Comparison of ENCODE assay signal across 16 mouse cellular contexts in the genomic region with DNA sequence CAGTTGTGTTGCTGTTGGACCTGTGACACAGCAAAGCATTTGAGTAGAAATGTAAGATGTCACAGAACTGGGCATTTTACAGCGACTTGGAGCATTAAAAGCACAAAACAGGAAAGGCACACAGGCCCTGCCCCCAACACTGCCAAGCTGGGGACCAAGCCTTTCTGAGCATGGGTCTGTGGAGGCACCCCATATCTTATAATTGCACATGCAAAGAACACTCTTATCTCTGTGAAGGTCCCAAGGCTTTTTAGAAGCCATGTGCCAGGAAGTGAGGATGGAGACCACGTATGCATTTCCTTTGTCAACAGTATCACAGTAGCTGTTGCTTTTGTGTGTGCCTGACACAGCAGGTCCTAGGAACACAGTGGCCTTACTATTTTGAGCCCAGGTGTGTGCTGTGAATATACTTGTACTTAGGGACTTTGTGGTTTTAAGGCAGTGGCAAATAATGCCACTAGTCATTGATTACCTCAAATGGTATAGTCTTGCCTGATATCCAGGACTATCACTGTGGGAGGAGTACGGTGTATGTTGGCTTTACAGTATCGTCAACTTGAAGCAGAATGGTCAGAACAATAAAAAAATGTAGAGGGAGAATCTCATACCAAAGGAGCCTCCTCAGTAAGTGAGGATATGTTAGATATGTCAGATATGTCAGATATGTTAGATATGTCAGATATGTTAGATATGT. TPM values are rescaled to one million over a fixed set of nuclear protein-coding genes. Genes with fewer than 3 reads are reported as not detected.
A peak's percentile ranks its signal among the peaks of the same experiment; 100 is the strongest.
DNase-seq lines count a peak whose midpoint lies in the region; ATAC-seq and TF ChIP-seq lines count a peak whose summit lies in the region.
"Had no signal": no experiment of that assay in that cellular context is flagged by ENCODE, and none has a peak within 500 bp of the region (broad histone marks: within the 10 kb centered on the region; RNA-seq: fewer than 3 reads in every experiment).

No protein-coding gene starts in this region.

- no peaks in the 10 kb centered on the region for H3K27me3 ChIP-seq in liver, embryonic 14.5 days (ENCODE audit: control insufficient read depth, insufficient read depth, low read length)
- H3K27me3 ChIP-seq: forebrain, embryonic 12.5 days had no signal

- H3K4me3 ChIP-seq in liver, embryonic 14.5 days (ENCODE audit: insufficient read depth in 1 of 2, low read depth in 2 of 2, low read length in 2 of 2) = peak overlapping the region in 1 of 2 experiments; percentile 7; a peak in 3 of 4 replicates
- H3K4me3 ChIP-seq: forebrain, embryonic 12.5 days had no signal

- peaks cover 4% of the 10 kb centered on the region for H3K36me3 ChIP-seq in liver, embryonic 14.5 days (replicated peaks; ENCODE audit: control insufficient read depth, insufficient read depth, low read depth)

- peak; percentile 93 for TF ChIP-seq EP300 in liver, embryonic 14.5 days (IDR thresholded peaks at IDR 0.05; ENCODE audit: low read depth)

- peaks cover 35 to 50% of the 10 kb centered on the region in 2 experiments for H3K4me1 ChIP-seq in liver, embryonic 14.5 days (replicated peaks; ENCODE audit: control insufficient read depth in 2 of 2, insufficient read depth in 2 of 2, low read length in 1 of 2)

- H3K4me2 ChIP-seq in liver, embryonic 14.5 days (ENCODE audit: low read depth) = peak overlapping the region; percentile 59
- H3K4me2 ChIP-seq: forebrain, embryonic 12.5 days had no signal

- H3K9me3 ChIP-seq in liver, embryonic 14.5 days (ENCODE audit: control insufficient read depth, low read length) = no peaks in the 10 kb centered on the region
- H3K9me3 ChIP-seq: forebrain, embryonic 12.5 days had no signal

- peak; percentile 32 for ATAC-seq in CD4-positive, CD25-positive, alpha-beta regulatory T cell, adult 4 months
- ATAC-seq in common myeloid progenitor, adult 5-6 weeks (replicated peaks; ENCODE audit: low read depth, poor library complexity, severe bottlenecking) = peak; percentile 80
- peak; percentile 93 for ATAC-seq in liver, embryonic 14.5 days (ENCODE audit: insufficient read depth)

- H3K9ac ChIP-seq in liver, embryonic 14.5 days (replicated peaks) = peak overlapping the region; percentile 67
- H3K9ac ChIP-seq: forebrain, embryonic 12.5 days had no signal

- peak; percentile 58 for DNase-seq in 416B (ENCODE audit: low read depth)
- peak; percentile 73 to 83 (median 82) for DNase-seq in liver, embryonic 14.5 days (ENCODE audit: low read depth in 3 of 3, low spot score in 3 of 3)
- DNase-seq in ovary, postnatal 36 days (ENCODE audit: low spot score) = no peak
- DNase-seq in adrenal gland, adult 18-20 months (ENCODE audit: low spot score in 2 of 2) = no peak
- no peak for DNase-seq in cerebellum, postnatal 4 days (ENCODE audit: low spot score in 2 of 2)
- DNase-seq: cerebellum, adult 11-12 months; embryo, embryonic 11 days; gastrocnemius, postnatal 14 days; heart, postnatal 36 days; kidney, adult 11 months; lung, postnatal 10 days; right cerebral cortex, postnatal 25 days had no signal

- WGBS in liver, embryonic 14.5 days (ENCODE audit: insufficient replicate concordance) = 18% methylated on average over 4 of the region's 4 CpGs

- peak overlapping the region; percentile 93 for H3K27ac ChIP-seq in liver, embryonic 14.5 days
- H3K27ac ChIP-seq: forebrain, embryonic 12.5 days had no signal

- no peak for TF ChIP-seq CTCF in liver, embryonic 14.5 days (IDR thresholded peaks at IDR 0.05; ENCODE audit: low read depth)

RNA-seq across cellular contexts. Expression of a gene that starts 9.5 kb away (rescaled TPM):
- 10 to 100 TPM in 1 of 2 experiments, 1 to 10 TPM in 1; 9.6 to 15.1 TPM for polyA plus RNA-seq in CD4-positive, CD25-positive, alpha-beta regulatory T cell, adult 4 months (2017; shearing (Covaris generic))
- total RNA-seq in common myeloid progenitor, adult 5-6 weeks (2017) = 46.9 and 53.3 TPM in 2 replicates
- polyA plus RNA-seq in liver, embryonic 14.5 days (2012; rRNA removed) = 22.4 and 22.6 TPM in 2 replicates
- 4.7 and 6.3 TPM in 2 replicates for polyA plus RNA-seq in liver, embryonic 14.5 days (2014; fragmentation: Nextera tagmentation; extraction: Ambion mirVana)
- total RNA-seq in adrenal gland, adult 18-20 months (2021) = 10 to 100 TPM; 61.6 to 89.6 TPM

RNA-seq across cellular contexts. Expression of a gene that starts 32.5 kb away (rescaled TPM):
- 1 to 10 TPM; 5.7 to 6.9 TPM for polyA plus RNA-seq in CD4-positive, CD25-positive, alpha-beta regulatory T cell, adult 4 months (2017; shearing (Covaris generic))
- 6.3 and 7.3 TPM in 2 replicates for total RNA-seq in common myeloid progenitor, adult 5-6 weeks (2017)
- 29.3 and 37.4 TPM in 2 replicates for polyA plus RNA-seq in liver, embryonic 14.5 days (2012; rRNA removed)
- polyA plus RNA-seq in liver, embryonic 14.5 days (2014; fragmentation: Nextera tagmentation; extraction: Ambion mirVana) = 35.0 and 38.1 TPM in 2 replicates
- total RNA-seq in adrenal gland, adult 18-20 months (2021) = 10 to 100 TPM; 48.1 to 55.6 TPM

RNA-seq across cellular contexts. Expression of a gene that starts 33.3 kb away (rescaled TPM):
- polyA plus RNA-seq in CD4-positive, CD25-positive, alpha-beta regulatory T cell, adult 4 months (2017; shearing (Covaris generic)) = not detected
- not detected in 2 replicates for total RNA-seq in common myeloid progenitor, adult 5-6 weeks (2017)
- polyA plus RNA-seq in liver, embryonic 14.5 days (2012; rRNA removed) = 0.02 TPM in 1 of 2 replicates, not detected in the other
- not detected in 2 replicates for polyA plus RNA-seq in liver, embryonic 14.5 days (2014; fragmentation: Nextera tagmentation; extraction: Ambion mirVana)
- total RNA-seq in adrenal gland, adult 18-20 months (2021) = under 1 TPM in 1 of 2 experiments, not detected in 1; 0.27 TPM
- total RNA-seq: heart, postnatal 36 days had no signal
- polyA plus RNA-seq: forebrain, embryonic 12.5 days; midbrain, postnatal 0 days had no signal

RNA-seq across cellular contexts. Expression of a gene that starts 38.5 kb away (rescaled TPM):
- polyA plus RNA-seq in CD4-positive, CD25-positive, alpha-beta regulatory T cell, adult 4 months (2017; shearing (Covaris generic)) = 1,000 to 10,000 TPM in 1 of 2 experiments, 100 to 1,000 TPM in 1; 784 to 1,045 TPM
- 337 and 338 TPM in 2 replicates for total RNA-seq in common myeloid progenitor, adult 5-6 weeks (2017)
- 41.5 and 87.7 TPM in 2 replicates for polyA plus RNA-seq in liver, embryonic 14.5 days (2012; rRNA removed)
- polyA plus RNA-seq in liver, embryonic 14.5 days (2014; fragmentation: Nextera tagmentation; extraction: Ambion mirVana) = 100.0 and 101 TPM in 2 replicates
- total RNA-seq in adrenal gland, adult 18-20 months (2021) = 100 to 1,000 TPM in 1 of 2 experiments, 10 to 100 TPM in 1; 52.9 to 106 TPM

RNA-seq across cellular contexts. Expression of a gene that starts 48.6 kb away (rescaled TPM):
- 1 to 10 TPM; 1.5 to 3.3 TPM for polyA plus RNA-seq in CD4-positive, CD25-positive, alpha-beta regulatory T cell, adult 4 months (2017; shearing (Covaris generic))
- 19.2 and 19.6 TPM in 2 replicates for total RNA-seq in common myeloid progenitor, adult 5-6 weeks (2017)
- 8.2 and 12.0 TPM in 2 replicates for polyA plus RNA-seq in liver, embryonic 14.5 days (2012; rRNA removed)
- 6.4 and 6.8 TPM in 2 replicates for polyA plus RNA-seq in liver, embryonic 14.5 days (2014; fragmentation: Nextera tagmentation; extraction: Ambion mirVana)
- total RNA-seq in adrenal gland, adult 18-20 months (2021) = under 1 TPM; 0.83 to 0.93 TPM

Comparison
In these comparisons a context has a peak if more than half of its experiments do, and no peak if none do; other contexts are left out.
1. DNase-seq: peak in 416B (single experiment) and liver, embryonic 14.5 days (3 of 3); none in ovary, postnatal 36 days (single experiment), adrenal gland, adult 18-20 months (0 of 2) and cerebellum, postnatal 4 days (0 of 2).
2. ATAC-seq: peak in every context shown above with its lines; median percentile 93 in liver, embryonic 14.5 days; 80 in common myeloid progenitor, adult 5-6 weeks; 32 in CD4-positive, CD25-positive, alpha-beta regulatory T cell, adult 4 months.